Mouse (Mus musculus): ENCODE measurements around the gene Spata25. TPM values are rescaled to one million over a fixed set of nuclear protein-coding genes. Genes with fewer than 3 reads are reported as not detected.
A peak's percentile ranks its signal among the peaks of the same experiment; 100 is the strongest.

Gene Spata25
- polyA plus RNA-seq, 1 experiment from 2014 or later, result not detected

- Histone ChIP-seq H3K9ac (peak within 1 kb of the TSS; percentile 71), H3K4me2 (peak within 1 kb of the TSS; percentile 91)
- ATAC-seq (ENCODE audit: low FRiP score), result peak; percentile 92
Observed at GRCm38 (mm10) chr2:164785481-164786387, 42.6 kb downstream of the Spata25 start, which contains the start of gene Snx21. Snx21 (plus strand) TSS chr2:164785823.

DNA sequence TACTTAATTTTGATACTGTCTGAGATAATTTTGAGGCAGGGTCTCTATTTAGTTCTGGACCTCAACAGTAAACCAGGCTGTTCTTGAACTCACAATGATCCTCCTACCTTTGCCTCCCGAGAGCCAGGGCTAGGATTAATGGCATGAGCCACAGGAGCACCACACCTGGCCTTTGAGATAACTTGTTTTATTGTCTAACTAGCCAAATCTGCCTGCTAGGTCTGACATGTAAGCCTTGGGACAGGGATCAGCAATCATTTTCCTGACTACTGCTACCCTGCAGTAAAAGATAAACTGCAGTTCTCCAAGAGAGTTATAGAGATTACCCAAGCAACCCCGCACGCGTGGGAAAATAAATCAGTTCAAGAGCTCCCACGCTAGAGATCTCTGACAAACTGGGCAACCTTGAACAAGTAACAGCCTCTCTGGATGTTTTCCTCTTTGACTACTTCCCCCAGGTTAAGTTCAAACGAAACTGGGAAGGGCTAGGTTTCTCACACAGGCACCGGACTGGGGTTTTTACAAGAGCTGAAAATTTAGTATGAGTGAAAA is 43.4 kb downstream of the Spata25 start:
- Histone ChIP-seq H3K9me3 (no peaks in the 10 kb centered on the region), H3K27me3 (peaks cover 7% of the 10 kb centered on the region), H3K4me2 (peak overlapping the region; percentile 91), H3K4me3 (replicated peaks) (peak overlapping the region; percentile 67), H3K4me1 (peaks cover 20% of the 10 kb centered on the region), H3K36me3 (replicated peaks) (peaks cover 7% of the 10 kb centered on the region), H3K9ac (peak overlapping the region; percentile 71), H3K27ac (no peak overlapping the region)
- no peak for ATAC-seq (ENCODE audit: low FRiP score)
- WGBS, result 14% methylated on average over 7 of the region's 7 CpGs

More at GRCm38 (mm10) chr2:164785481-164786387, 42.6 kb downstream of the Spata25 start, which contains the start of gene Snx21:
- peak within 1 kb of the TSS; percentile 67 for H3K4me3 ChIP-seq (replicated peaks)
- no peaks in the 10 kb centered on the region for H3K9me3 ChIP-seq
- H3K36me3 ChIP-seq (replicated peaks), result peaks cover 10% of the 10 kb centered on the region
- H3K27me3 ChIP-seq, result peaks cover 7% of the 10 kb centered on the region
- H3K4me1 ChIP-seq, result peaks cover 20% of the 10 kb centered on the region
- H3K27ac ChIP-seq, result peak within 1 kb of the TSS; percentile 73
- under 1% methylated on average over 70 of the region's 89 CpGs for WGBS

DNA sequence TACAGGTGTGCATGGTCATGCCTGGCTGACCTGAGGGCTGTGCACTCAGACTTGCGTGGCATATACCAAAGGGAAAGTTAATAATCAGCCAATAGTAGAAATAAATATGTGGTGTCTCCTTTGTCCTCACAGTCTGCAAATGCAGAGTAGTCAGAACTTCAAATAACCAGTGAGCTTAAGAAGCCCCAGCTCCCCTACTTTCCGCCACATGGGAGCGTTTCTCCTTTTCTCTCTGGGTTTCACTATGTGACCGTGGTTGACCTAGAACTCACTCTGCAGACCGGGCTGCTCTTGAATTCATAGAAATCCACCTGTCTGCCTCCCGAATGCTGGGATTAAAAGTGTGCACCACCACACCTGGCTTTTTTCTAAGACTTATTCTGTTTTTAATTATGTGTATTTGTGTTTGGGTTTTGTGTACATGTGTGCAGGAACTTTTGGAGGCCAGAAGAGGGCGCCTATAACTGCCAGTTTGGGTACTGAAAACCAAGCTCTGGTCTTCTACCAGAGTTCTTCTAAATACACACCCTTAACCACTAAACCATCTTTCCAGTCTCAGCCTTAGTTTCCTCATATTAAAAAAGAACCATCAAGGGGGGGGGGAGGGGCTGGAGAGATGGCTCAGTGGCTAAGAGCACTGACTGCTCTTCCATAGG is 44.3 kb downstream of the Spata25 start:
- Histone ChIP-seq H3K9me3 (no peaks in the 10 kb centered on the region), H3K27ac (no peak overlapping the region), H3K27me3 (peaks cover 7% of the 10 kb centered on the region), H3K4me1 (peaks cover 20% of the 10 kb centered on the region), H3K4me2 (no peak overlapping the region), H3K36me3 (replicated peaks) (peaks cover 3% of the 10 kb centered on the region), H3K4me3 (replicated peaks) (no peak overlapping the region), H3K9ac (no peak overlapping the region)
- 80% methylated on average over 7 of the region's 7 CpGs for WGBS
- no peak for ATAC-seq (ENCODE audit: low FRiP score)

DNA sequence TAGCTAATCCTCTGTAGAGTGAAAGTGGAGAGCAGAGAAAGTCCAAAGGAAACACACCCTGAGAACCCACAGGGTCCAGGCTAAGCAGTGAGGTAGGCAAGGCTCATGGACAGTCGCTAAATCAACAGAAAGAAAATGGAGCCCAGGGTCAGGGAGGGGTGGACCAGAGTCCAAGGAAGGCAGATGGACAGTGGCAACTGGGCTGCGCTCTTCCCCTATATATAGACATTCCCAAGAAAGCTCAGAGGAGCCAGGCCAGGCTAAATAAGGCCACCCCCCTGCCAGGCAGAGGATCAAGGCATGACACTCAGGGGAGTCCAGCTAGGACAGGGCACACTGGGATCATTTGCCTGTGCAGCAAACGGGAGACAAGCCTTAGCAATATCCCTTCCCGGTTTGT is 46.5 kb downstream of the Spata25 start:
- Histone ChIP-seq H3K36me3 (replicated peaks) (no peaks in the 10 kb centered on the region), H3K9ac (no peak overlapping the region), H3K4me2 (no peak overlapping the region), H3K27me3 (peaks cover 6% of the 10 kb centered on the region), H3K9me3 (no peaks in the 10 kb centered on the region), H3K27ac (no peak overlapping the region), H3K4me1 (peaks cover 17% of the 10 kb centered on the region), H3K4me3 (replicated peaks) (no peak overlapping the region)
- WGBS, result 84% methylated on average over 4 of the region's 4 CpGs
- ATAC-seq (ENCODE audit: low FRiP score), result no peak

DNA sequence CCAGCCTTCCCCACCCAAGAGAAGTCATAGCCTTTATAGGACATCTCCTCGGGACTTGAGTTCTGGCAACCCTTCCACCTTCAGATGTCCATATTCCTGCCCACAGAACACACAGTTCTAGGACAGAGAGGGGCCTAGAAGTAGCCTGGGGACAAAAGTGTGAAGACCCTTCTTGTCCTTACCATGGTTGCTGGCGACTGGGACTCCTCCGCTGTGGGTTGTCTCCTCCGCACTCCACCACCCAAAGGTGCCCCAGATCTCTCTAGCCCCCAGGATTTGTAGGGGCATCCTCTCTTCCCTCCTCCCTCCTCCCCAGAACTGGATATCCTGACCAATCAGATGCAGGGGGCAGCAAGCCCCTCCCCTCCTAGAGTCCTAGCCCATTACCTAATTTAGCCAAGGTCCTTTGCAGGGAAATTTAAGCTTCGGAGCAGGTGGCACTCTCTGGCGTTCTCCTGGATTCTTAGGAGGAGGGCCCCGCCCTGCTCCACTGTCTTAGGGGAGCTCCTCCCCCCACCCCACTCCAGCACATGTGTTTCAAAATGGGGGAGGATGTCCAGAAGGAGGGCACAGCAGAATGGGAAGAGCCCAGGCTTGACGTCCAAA is 48.8 kb downstream of the Spata25 start, which contains the start of gene Tnnc2:
TSS of gene Tnnc2 (minus strand) at position 487 of the 606 bp plus-strand sequence.
- Histone ChIP-seq H3K36me3 (replicated peaks) (no peaks in the 10 kb centered on the region), H3K27me3 (peaks cover 7% of the 10 kb centered on the region), H3K4me2 (no peak within 1 kb of the TSS), H3K9ac (no peak within 1 kb of the TSS), H3K27ac (no peak within 1 kb of the TSS), H3K4me3 (replicated peaks) (no peak within 1 kb of the TSS), H3K4me1 (peaks cover under 1% of the 10 kb centered on the region; the same call in 1 of the 2 replicates), H3K9me3 (no peaks in the 10 kb centered on the region)
- 70% methylated on average over 8 of the region's 8 CpGs for WGBS
- ATAC-seq (ENCODE audit: low FRiP score), result no peak

DNA sequence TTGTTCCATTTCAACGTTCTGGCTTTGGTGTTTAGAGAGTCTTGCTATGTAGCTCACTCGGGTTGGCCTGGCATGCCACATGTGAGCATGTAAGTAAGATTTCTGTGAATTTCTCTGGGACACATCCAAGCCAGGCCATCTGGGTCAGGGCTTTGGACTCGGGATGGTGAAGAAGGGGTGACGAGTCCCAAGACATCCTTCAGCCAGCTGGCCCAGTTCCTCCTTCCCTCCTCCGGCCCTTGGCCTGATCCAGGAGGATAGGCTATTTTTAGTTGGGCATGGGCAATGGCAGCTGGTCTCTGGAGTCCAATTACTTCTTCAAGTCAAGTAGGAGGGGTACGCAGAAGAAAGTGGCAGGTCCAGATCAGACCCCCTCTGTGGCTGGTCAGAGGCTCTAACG is 49.5 kb downstream of the Spata25 start:
- Histone ChIP-seq H3K4me3 (replicated peaks) (no peak overlapping the region), H3K9me3 (no peaks in the 10 kb centered on the region), H3K27me3 (peaks cover 7% of the 10 kb centered on the region), H3K36me3 (replicated peaks) (no peaks in the 10 kb centered on the region), H3K4me1 (no peaks in the 10 kb centered on the region), H3K9ac (no peak overlapping the region), H3K27ac (no peak overlapping the region), H3K4me2 (no peak overlapping the region)
- WGBS, result 89% methylated on average over 7 of the region's 7 CpGs
- no peak for ATAC-seq (ENCODE audit: low FRiP score)

- no peak overlapping the region for H3K9ac ChIP-seq
- peaks cover 5% of the 10 kb centered on the region for H3K27me3 ChIP-seq
- H3K9me3 ChIP-seq, result no peaks in the 10 kb centered on the region
- ATAC-seq (ENCODE audit: low FRiP score), result no peak
- no peak overlapping the region for H3K4me2 ChIP-seq
- H3K4me1 ChIP-seq, result no peaks in the 10 kb centered on the region
- 93% methylated on average over 11 of the region's 11 CpGs for WGBS
- H3K4me3 ChIP-seq (replicated peaks), result no peak overlapping the region
- H3K36me3 ChIP-seq (replicated peaks), result peaks cover 4% of the 10 kb centered on the region; the same call in 1 of the 2 replicates
- H3K27ac ChIP-seq, result no peak overlapping the region
Observed at GRCm38 (mm10) chr2:164778015-164778287, 50.4 kb downstream of the Spata25 start.

GRCm38 (mm10) chr2:164777246-164778014 is 50.9 kb downstream of the Spata25 start:
- H3K27me3 ChIP-seq, result peaks cover 4% of the 10 kb centered on the region
- H3K9ac ChIP-seq, result no peak overlapping the region
- no peak overlapping the region for H3K27ac ChIP-seq
- ATAC-seq (ENCODE audit: low FRiP score), result no peak
- H3K9me3 ChIP-seq, result no peaks in the 10 kb centered on the region
- H3K36me3 ChIP-seq (replicated peaks), result peaks cover 9% of the 10 kb centered on the region
- no peak overlapping the region for H3K4me3 ChIP-seq (replicated peaks)
- H3K4me1 ChIP-seq, result no peaks in the 10 kb centered on the region
- 83% methylated on average over 30 of the region's 30 CpGs for WGBS
- no peak overlapping the region for H3K4me2 ChIP-seq

GRCm38 (mm10) chr2:164776801-164777200 is 51.5 kb downstream of the Spata25 start:
- Histone ChIP-seq H3K4me2 (no peak overlapping the region), H3K27ac (no peak overlapping the region), H3K4me1 (peaks cover 6% of the 10 kb centered on the region), H3K27me3 (peaks cover 4% of the 10 kb centered on the region), H3K36me3 (replicated peaks) (peaks cover 15% of the 10 kb centered on the region), H3K4me3 (replicated peaks) (no peak overlapping the region), H3K9me3 (no peaks in the 10 kb centered on the region), H3K9ac (no peak overlapping the region)
- no peak for ATAC-seq (ENCODE audit: low FRiP score)
- WGBS, result 70% methylated on average over 17 of the region's 17 CpGs

Measured in forebrain, embryonic 12.5 days (tissue).